8 mouse cellular contexts compared by ENCODE assay signal in the genomic region with DNA sequence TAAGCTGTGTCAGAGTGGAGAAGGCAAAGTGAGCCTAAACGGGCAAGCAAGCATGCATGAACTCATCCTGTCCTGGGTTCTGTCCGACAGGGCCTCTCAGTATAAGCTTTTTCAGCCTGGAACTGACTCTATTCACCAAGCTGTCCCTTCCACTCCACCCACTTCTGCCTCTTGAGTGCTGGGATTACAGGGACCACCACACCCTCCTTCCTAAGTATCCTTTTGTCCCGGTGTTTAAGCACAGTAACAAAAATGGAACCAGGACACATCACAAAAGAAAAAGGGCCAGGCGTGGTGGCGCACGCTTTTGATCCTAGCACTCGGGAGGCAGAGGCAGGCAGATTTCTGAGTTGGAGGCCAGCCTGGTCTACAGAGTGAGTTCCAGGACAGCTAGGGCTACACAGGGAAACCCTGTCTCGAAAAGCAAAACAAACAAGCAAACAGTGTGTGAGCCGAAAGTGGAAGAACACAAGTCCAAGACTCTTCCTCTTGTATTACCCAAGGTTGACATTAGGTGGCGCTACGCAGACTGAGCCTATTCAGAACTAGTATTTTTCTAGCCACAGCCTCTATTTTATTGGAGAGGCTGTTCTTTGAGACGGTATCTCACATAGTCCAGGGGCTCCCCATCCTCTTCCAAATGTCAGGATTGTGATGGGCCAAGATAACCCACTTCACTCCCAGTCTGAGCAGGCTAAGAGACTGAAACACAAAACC. TPM values are rescaled to one million over a fixed set of nuclear protein-coding genes. Genes with fewer than 3 reads are reported as not detected.
A peak's percentile ranks its signal among the peaks of the same experiment; 100 is the strongest.
DNase-seq lines count a peak whose midpoint lies in the region; ATAC-seq and TF ChIP-seq lines count a peak whose summit lies in the region.
"Had no signal": no experiment of that assay in that cellular context is flagged by ENCODE, and none has a peak within 500 bp of the region (broad histone marks: within the 10 kb centered on the region; RNA-seq: fewer than 3 reads in every experiment).

No protein-coding gene starts in this region.

- peak; percentile 59 for DNase-seq in limb, embryonic 11.5 days (ENCODE audit: low spot score)
- no peak for DNase-seq in limb, embryonic 10.5 days (ENCODE audit: low spot score)
- DNase-seq in ES-E14 (ENCODE audit: low read depth, low spot score): peak; percentile 88
- DNase-seq in adrenal gland, postnatal 14 days: peak; percentile 77
- peak; percentile 35 for DNase-seq in embryonic facial prominence, embryonic 10.5 days (ENCODE audit: low spot score)
- peak; percentile 47 to 50 for DNase-seq in layer of hippocampus, postnatal 10 days (ENCODE audit: low spot score in 2 of 2)
- peak; percentile 42 for DNase-seq in spleen, adult 12 weeks (ENCODE audit: low spot score)

- no peak overlapping the region for H3K4me2 ChIP-seq in limb, embryonic 11.5 days (ENCODE audit: low read depth, severe bottlenecking)
- H3K4me2 ChIP-seq: heart, embryonic 13.5 days had no signal

- H3K36me3 ChIP-seq in limb, embryonic 11.5 days (ENCODE audit: control insufficient read depth, insufficient read depth, low read length): peaks cover 12% of the 10 kb centered on the region; the same call in 1 of the 2 replicates
- H3K36me3 ChIP-seq in limb, embryonic 10.5 days: peaks cover 87% of the 10 kb centered on the region
- H3K36me3 ChIP-seq in ES-E14 (ENCODE audit: control insufficient read depth, insufficient read depth, low read length, poor library complexity, severe bottlenecking): peaks cover 19% of the 10 kb centered on the region; the same call in 1 of the 2 replicates
- H3K36me3 ChIP-seq in embryonic facial prominence, embryonic 10.5 days (replicated peaks): peaks cover 87% of the 10 kb centered on the region

- in situ Hi-C loops in ES-E14 (cut with MboI; ENCODE audit: low sequenced_read_pairs in 2 of 2, unreplicated experiment in 2 of 2): no loop called here

- H3K27ac ChIP-seq in limb, embryonic 11.5 days (replicated peaks; ENCODE audit: low read depth, low read length): no peak overlapping the region
- H3K27ac ChIP-seq in limb, embryonic 10.5 days: no peak overlapping the region
- 0 out of 2 replicates have a peak overlapping the region, but pooled peaks have one; percentile 49 for H3K27ac ChIP-seq in ES-E14 (ENCODE audit: insufficient read depth, low read depth, low read length, poor library complexity, severe bottlenecking)
- no peak overlapping the region for H3K27ac ChIP-seq in embryonic facial prominence, embryonic 10.5 days (replicated peaks)
- H3K27ac ChIP-seq: heart, embryonic 13.5 days had no signal

- ATAC-seq in limb, embryonic 11.5 days (ENCODE audit: insufficient number of reproducible peaks, low FRiP score, low TSS enrichment, low read depth): no peak

- no peaks in the 10 kb centered on the region for H3K9me3 ChIP-seq in limb, embryonic 11.5 days (ENCODE audit: control insufficient read depth, low read length)
- no peaks in the 10 kb centered on the region for H3K9me3 ChIP-seq in limb, embryonic 10.5 days (replicated peaks)
- no peaks in the 10 kb centered on the region for H3K9me3 ChIP-seq in ES-E14 (ENCODE audit: control insufficient read depth, insufficient read depth, low read depth, low read length)
- no peaks in the 10 kb centered on the region for H3K9me3 ChIP-seq in embryonic facial prominence, embryonic 10.5 days
- H3K9me3 ChIP-seq: heart, embryonic 13.5 days had no signal

- WGBS in limb, embryonic 11.5 days: 70% methylated on average over 12 of the region's 12 CpGs
- 73% methylated on average over 12 of the region's 12 CpGs for WGBS in limb, embryonic 10.5 days
- WGBS in embryonic facial prominence, embryonic 10.5 days: 75% methylated on average over 12 of the region's 12 CpGs

- H3K4me3 ChIP-seq in limb, embryonic 11.5 days (ENCODE audit: low read depth, low read length): no peak overlapping the region
- no peak overlapping the region for H3K4me3 ChIP-seq in limb, embryonic 10.5 days
- no peak overlapping the region for H3K4me3 ChIP-seq in ES-E14 (ENCODE audit: insufficient read depth in 1 of 2, low read depth in 1 of 2, low read length in 2 of 2, poor library complexity in 1 of 2, severe bottlenecking in 1 of 2)
- H3K4me3 ChIP-seq in embryonic facial prominence, embryonic 10.5 days: no peak overlapping the region
- H3K4me3 ChIP-seq: heart, embryonic 13.5 days had no signal

- no peaks in the 10 kb centered on the region for H3K27me3 ChIP-seq in limb, embryonic 11.5 days (ENCODE audit: control insufficient read depth, insufficient read depth, low read length)
- H3K27me3 ChIP-seq in limb, embryonic 10.5 days (ENCODE audit: low read depth, poor library complexity, severe bottlenecking): no peaks in the 10 kb centered on the region
- no peaks in the 10 kb centered on the region for H3K27me3 ChIP-seq in embryonic facial prominence, embryonic 10.5 days (replicated peaks; ENCODE audit: low read depth, poor library complexity, severe bottlenecking)
- H3K27me3 ChIP-seq: heart, embryonic 13.5 days had no signal

- no peaks in the 10 kb centered on the region for H3K4me1 ChIP-seq in limb, embryonic 11.5 days (ENCODE audit: control insufficient read depth, insufficient read depth, low read length)
- H3K4me1 ChIP-seq in limb, embryonic 10.5 days: no peaks in the 10 kb centered on the region
- no peaks in the 10 kb centered on the region for H3K4me1 ChIP-seq in ES-E14 (ENCODE audit: control insufficient read depth in 2 of 2, insufficient read depth in 2 of 2, low read length in 2 of 2, poor library complexity in 1 of 2)
- no peaks in the 10 kb centered on the region; the same call in none of the 2 replicates for H3K4me1 ChIP-seq in embryonic facial prominence, embryonic 10.5 days
- H3K4me1 ChIP-seq: heart, embryonic 13.5 days had no signal

- no peak overlapping the region for H3K9ac ChIP-seq in limb, embryonic 11.5 days (ENCODE audit: low read length)
- no peak overlapping the region for H3K9ac ChIP-seq in ES-E14 (ENCODE audit: insufficient read depth, low read depth, low read length, poor library complexity, severe bottlenecking)
- H3K9ac ChIP-seq: heart, embryonic 13.5 days had no signal

TF ChIP-seq in ES-E14, 5 proteins besides CTCF, POLR2A, EP300 and RAD21:
- TF ChIP-seq CHD2 (IDR thresholded peaks at IDR 0.05; ENCODE audit: low read depth, low read length): no peak
- no peak for TF ChIP-seq ZNF384 (IDR thresholded peaks at IDR 0.05; ENCODE audit: low read depth, low read length)
- no peak for TF ChIP-seq ZC3H11A (IDR thresholded peaks at IDR 0.05; ENCODE audit: borderline replicate concordance, low read depth, low read length)
- TF ChIP-seq MAFK (IDR thresholded peaks at IDR 0.05; ENCODE audit: insufficient read depth, low read depth, low read length): no peak
- no peak for TF ChIP-seq HCFC1 (IDR thresholded peaks at IDR 0.05; ENCODE audit: borderline replicate concordance, insufficient read depth, low read length)

RNA-seq across cellular contexts. Expression of a gene that starts 39.7 kb away (rescaled TPM):
- polyA plus RNA-seq in limb, embryonic 11.5 days (2014; fragmentation: Nextera tagmentation; extraction: Ambion mirVana): 25.2 and 29.8 TPM in 2 replicates
- 26.4 and 32.5 TPM in 2 replicates for polyA plus RNA-seq in limb, embryonic 10.5 days (2016; fragmentation: Nextera tagmentation; extraction: Ambion mirVana)
- total RNA-seq in ES-E14 (2012; rRNA removed): 23.2 and 30.8 TPM in 2 replicates
- total RNA-seq in adrenal gland, postnatal 14 days (2021): 73.9 and 78.9 TPM in 2 replicates
- 27.9 and 31.0 TPM in 2 replicates for polyA plus RNA-seq in embryonic facial prominence, embryonic 10.5 days (2016; fragmentation: Nextera tagmentation; extraction: Ambion mirVana)
- 10 to 100 TPM; 11.3 to 16.1 TPM for total RNA-seq in layer of hippocampus, postnatal 10 days (2021)

RNA-seq across cellular contexts. Expression of a gene that starts 49.0 kb away (rescaled TPM):
- polyA plus RNA-seq in limb, embryonic 11.5 days (2014; fragmentation: Nextera tagmentation; extraction: Ambion mirVana): 16.7 and 17.1 TPM in 2 replicates
- 12.3 and 14.4 TPM in 2 replicates for polyA plus RNA-seq in limb, embryonic 10.5 days (2016; fragmentation: Nextera tagmentation; extraction: Ambion mirVana)
- total RNA-seq in ES-E14 (2012; rRNA removed): 42.8 and 59.9 TPM in 2 replicates
- 44.3 and 51.5 TPM in 2 replicates for total RNA-seq in adrenal gland, postnatal 14 days (2021)
- polyA plus RNA-seq in embryonic facial prominence, embryonic 10.5 days (2016; fragmentation: Nextera tagmentation; extraction: Ambion mirVana): 14.7 and 17.5 TPM in 2 replicates
- 10 to 100 TPM; 32.0 to 35.1 TPM for total RNA-seq in layer of hippocampus, postnatal 10 days (2021)

RNA-seq across cellular contexts. Expression of a gene that starts 53.9 kb away (rescaled TPM):
- polyA plus RNA-seq in limb, embryonic 11.5 days (2014; fragmentation: Nextera tagmentation; extraction: Ambion mirVana): 1.6 and 1.9 TPM in 2 replicates
- polyA plus RNA-seq in limb, embryonic 10.5 days (2016; fragmentation: Nextera tagmentation; extraction: Ambion mirVana): 1.7 and 1.9 TPM in 2 replicates
- 21.9 and 40.7 TPM in 2 replicates for total RNA-seq in ES-E14 (2012; rRNA removed)
- 2.9 and 31.3 TPM in 2 replicates for total RNA-seq in adrenal gland, postnatal 14 days (2021)
- polyA plus RNA-seq in embryonic facial prominence, embryonic 10.5 days (2016; fragmentation: Nextera tagmentation; extraction: Ambion mirVana): 1.4 and 1.5 TPM in 2 replicates
- total RNA-seq in layer of hippocampus, postnatal 10 days (2021): 10 to 100 TPM; 12.2 to 17.1 TPM

RNA-seq across cellular contexts. Expression of a gene that starts 57.3 kb away (rescaled TPM):
- polyA plus RNA-seq in limb, embryonic 11.5 days (2014; fragmentation: Nextera tagmentation; extraction: Ambion mirVana): 2,292 and 2,394 TPM in 2 replicates
- 2,336 and 2,543 TPM in 2 replicates for polyA plus RNA-seq in limb, embryonic 10.5 days (2016; fragmentation: Nextera tagmentation; extraction: Ambion mirVana)
- total RNA-seq in ES-E14 (2012; rRNA removed): 1,760 and 2,075 TPM in 2 replicates
- total RNA-seq in adrenal gland, postnatal 14 days (2021): 4,143 and 4,276 TPM in 2 replicates
- 2,197 and 2,277 TPM in 2 replicates for polyA plus RNA-seq in embryonic facial prominence, embryonic 10.5 days (2016; fragmentation: Nextera tagmentation; extraction: Ambion mirVana)
- 1,000 to 10,000 TPM; 1,650 to 1,701 TPM for total RNA-seq in layer of hippocampus, postnatal 10 days (2021)
